Mouse (Mus musculus): ENCODE measurements around the gene Rnase4. TPM values are rescaled to one million over a fixed set of nuclear protein-coding genes. Genes with fewer than 3 reads are reported as not detected.

The Rnase4 gene
- polyA plus RNA-seq, 1 experiment from 2014 or later = 68.6 TPM

DNA sequence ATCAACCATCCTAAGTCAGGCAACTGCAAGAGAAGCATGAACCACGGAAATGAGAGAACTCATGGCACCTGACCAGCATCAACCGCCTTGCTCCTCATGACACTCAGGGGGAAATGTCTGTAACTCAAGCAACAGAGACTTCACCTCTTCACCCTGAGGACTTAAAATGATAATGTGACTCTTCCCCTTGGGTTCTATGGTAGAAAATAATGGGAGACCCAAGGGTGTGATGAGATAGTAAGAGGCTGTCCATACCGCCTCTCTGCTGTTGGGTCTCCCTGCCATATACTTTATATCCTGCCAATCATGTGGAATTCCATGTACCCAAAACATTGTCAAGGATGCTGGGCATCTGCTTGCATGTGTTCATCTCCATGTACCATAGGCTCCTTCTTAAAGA lies 16.5 kb upstream of the Rnase4 start, which contains the start of gene Olfr750:
Olfr750 (minus strand) TSS at position 101 of the 400 bp plus-strand sequence.
- ATAC-seq (ENCODE audit: insufficient number of reproducible peaks, low FRiP score, low TSS enrichment, low read depth) = no peak
- Histone ChIP-seq H3K9me3 (no peaks in the 10 kb centered on the region), H3K4me1 (no peaks in the 10 kb centered on the region)

DNA sequence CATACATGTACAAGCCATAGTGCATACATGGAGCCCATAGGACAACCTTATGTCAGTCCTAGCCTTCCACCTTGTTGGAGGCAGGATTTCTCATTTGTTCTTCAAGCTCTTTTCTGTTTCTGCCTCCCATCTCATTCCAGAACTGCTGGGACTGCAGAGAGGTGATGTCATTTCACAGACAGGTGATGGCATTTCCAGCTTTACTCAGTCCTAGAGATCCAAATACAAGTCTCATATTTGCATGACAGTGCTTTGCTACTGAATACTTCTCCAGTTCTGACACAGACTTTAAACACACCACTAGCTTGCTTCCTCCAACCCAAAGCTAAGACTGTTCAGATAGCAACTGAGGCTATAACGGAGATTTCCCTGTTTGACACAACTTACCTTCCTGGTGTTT lies 11.7 kb upstream of the Rnase4 start:
- Histone ChIP-seq H3K36me3 (no peaks in the 10 kb centered on the region), H3K27ac (no peak overlapping the region), H3K4me3 (no peak overlapping the region), H3K27me3 (peaks cover 26% of the 10 kb centered on the region), H3K4me1 (peaks cover 8% of the 10 kb centered on the region; the same call in 1 of the 2 replicates), H3K9me3 (no peaks in the 10 kb centered on the region), H3K4me2 (no peak overlapping the region), H3K9ac (no peak overlapping the region)
- WGBS = 80% methylated on average over 1 of the region's 1 CpGs
- no peak for ATAC-seq (ENCODE audit: insufficient number of reproducible peaks, low FRiP score, low TSS enrichment, low read depth)

More for the DNA sequence above, 16.5 kb upstream of the Rnase4 start, which contains the start of gene Olfr750:
- 82% methylated on average over 3 of the region's 3 CpGs for WGBS
- H3K36me3 ChIP-seq = no peaks in the 10 kb centered on the region
- H3K4me2 ChIP-seq = no peak within 1 kb of the TSS
- H3K27me3 ChIP-seq = no peaks in the 10 kb centered on the region
- H3K9ac ChIP-seq = no peak within 1 kb of the TSS
- H3K4me3 ChIP-seq = no peak within 1 kb of the TSS
- H3K27ac ChIP-seq = no peak within 1 kb of the TSS

GRCm38 (mm10) chr14:51081035-51081434 lies 9.8 kb upstream of the Rnase4 start:
- WGBS = 85% methylated on average over 2 of the region's 2 CpGs
- ATAC-seq (ENCODE audit: insufficient number of reproducible peaks, low FRiP score, low TSS enrichment, low read depth) = no peak

DNA sequence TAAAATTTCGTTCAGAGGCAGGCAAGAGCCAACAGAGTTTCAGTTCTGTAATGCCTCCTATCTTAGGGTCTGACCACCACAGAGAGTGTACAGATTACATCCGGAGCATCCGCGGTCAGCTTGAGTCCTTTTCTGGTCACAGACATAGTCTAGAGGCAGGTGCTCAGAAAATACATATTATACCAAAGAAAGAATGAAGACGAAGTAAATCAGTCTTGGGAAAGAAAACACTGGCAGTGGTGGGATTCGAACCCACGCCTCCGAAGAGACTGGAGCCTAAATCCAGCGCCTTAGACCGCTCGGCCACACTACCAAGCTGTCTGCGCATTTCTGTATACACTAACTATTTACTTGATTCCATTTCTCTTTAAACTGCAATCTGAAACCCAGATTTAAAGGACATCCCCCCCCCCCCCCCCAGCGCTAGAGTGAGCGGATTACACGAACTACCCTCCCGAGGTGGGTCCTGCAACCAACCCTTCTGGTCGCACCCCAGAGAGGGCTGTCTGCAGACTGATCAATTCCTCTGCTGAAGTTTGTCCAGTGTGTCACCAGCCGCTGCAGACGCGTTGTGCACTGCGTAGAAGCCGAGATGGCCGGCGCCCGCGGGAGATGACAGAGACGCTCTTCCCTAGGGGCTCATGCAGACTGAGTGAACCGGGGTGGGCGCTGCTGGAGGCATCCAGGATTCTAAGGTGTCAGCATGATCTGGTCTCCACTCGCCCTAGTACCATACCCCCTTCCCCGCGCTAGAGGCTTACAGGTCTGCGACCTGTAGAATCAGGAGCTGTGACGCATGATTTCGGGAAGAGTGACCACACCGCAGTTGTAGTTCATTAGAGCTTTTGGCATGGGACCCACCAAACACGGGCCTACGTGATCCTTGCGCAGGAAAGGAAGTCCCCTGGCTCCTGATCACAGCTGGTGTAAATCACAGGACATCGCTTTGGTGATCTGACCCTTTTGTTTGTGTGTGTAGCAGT lies 8.0 kb upstream of the Rnase4 start:
- Histone ChIP-seq H3K27ac (no peak overlapping the region), H3K4me2 (peak overlapping the region; percentile 81), H3K4me1 (peaks cover 8% of the 10 kb centered on the region; the same call in 1 of the 2 replicates), H3K27me3 (peaks cover 30% of the 10 kb centered on the region), H3K9ac (peak overlapping the region; percentile 39; the same call in 1 of the 2 replicates), H3K9me3 (no peaks in the 10 kb centered on the region), H3K36me3 (no peaks in the 10 kb centered on the region), H3K4me3 (peak overlapping the region; percentile 48)
- 2% methylated on average over 40 of the region's 40 CpGs for WGBS
- ATAC-seq (ENCODE audit: insufficient number of reproducible peaks, low FRiP score, low TSS enrichment, low read depth) = peak; percentile 53

More at GRCm38 (mm10) chr14:51081035-51081434, 9.8 kb upstream of the Rnase4 start:
- H3K4me3 ChIP-seq = no peak overlapping the region
- peaks cover 8% of the 10 kb centered on the region; the same call in 1 of the 2 replicates for H3K4me1 ChIP-seq
- H3K9ac ChIP-seq = no peak overlapping the region
- H3K27ac ChIP-seq = no peak overlapping the region
- peaks cover 30% of the 10 kb centered on the region for H3K27me3 ChIP-seq
- H3K36me3 ChIP-seq = no peaks in the 10 kb centered on the region
- no peak overlapping the region for H3K4me2 ChIP-seq
- H3K9me3 ChIP-seq = no peaks in the 10 kb centered on the region

GRCm38 (mm10) chr14:51083805-51084204 lies 7.1 kb upstream of the Rnase4 start:
- no peak for ATAC-seq (ENCODE audit: insufficient number of reproducible peaks, low FRiP score, low TSS enrichment, low read depth)
- Histone ChIP-seq H3K36me3 (no peaks in the 10 kb centered on the region), H3K4me3 (peak overlapping the region; percentile 48), H3K27ac (no peak overlapping the region), H3K4me1 (peaks cover 11% of the 10 kb centered on the region; the same call in 1 of the 2 replicates), H3K9me3 (no peaks in the 10 kb centered on the region), H3K9ac (no peak overlapping the region), H3K27me3 (peaks cover 30% of the 10 kb centered on the region), H3K4me2 (peak overlapping the region; percentile 81)
- WGBS = 9% methylated on average over 7 of the region's 7 CpGs

GRCm38 (mm10) chr14:51085086-51085485 lies 5.8 kb upstream of the Rnase4 start:
- peaks cover 11% of the 10 kb centered on the region; the same call in 1 of the 2 replicates for H3K4me1 ChIP-seq
- H3K9ac ChIP-seq = no peak overlapping the region
- no peak overlapping the region for H3K27ac ChIP-seq
- H3K4me2 ChIP-seq = no peak overlapping the region
- ATAC-seq (ENCODE audit: insufficient number of reproducible peaks, low FRiP score, low TSS enrichment, low read depth) = no peak
- H3K27me3 ChIP-seq = peaks cover 24% of the 10 kb centered on the region
- no peaks in the 10 kb centered on the region for H3K36me3 ChIP-seq
- 70% methylated on average over 2 of the region's 2 CpGs for WGBS
- no peaks in the 10 kb centered on the region for H3K9me3 ChIP-seq
- H3K4me3 ChIP-seq = no peak overlapping the region

DNA sequence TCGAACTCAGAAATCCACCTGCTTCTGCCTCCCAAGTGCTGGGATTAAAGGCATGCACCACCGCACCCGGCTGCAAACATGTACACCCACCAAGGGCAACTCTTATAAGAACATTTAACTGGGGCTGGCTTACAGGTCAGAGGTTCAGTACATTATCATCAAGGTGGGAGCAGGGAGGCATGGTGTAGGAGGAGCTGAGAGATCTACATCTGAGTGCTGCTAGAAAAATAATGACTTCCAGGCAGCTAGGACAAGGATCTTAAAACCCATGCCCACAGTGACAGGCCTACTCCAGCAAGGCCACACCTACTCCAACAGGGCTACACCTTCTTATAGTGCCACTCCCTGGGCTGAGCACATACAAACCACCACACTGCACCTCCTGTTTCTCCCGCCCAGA lies 5.0 kb upstream of the Rnase4 start:
- Histone ChIP-seq H3K4me1 (peaks cover 11% of the 10 kb centered on the region; the same call in 1 of the 2 replicates), H3K27me3 (peaks cover 22% of the 10 kb centered on the region), H3K27ac (no peak overlapping the region), H3K36me3 (no peaks in the 10 kb centered on the region), H3K9ac (no peak overlapping the region), H3K4me2 (no peak overlapping the region), H3K9me3 (no peaks in the 10 kb centered on the region), H3K4me3 (no peak overlapping the region)
- 67% methylated on average over 4 of the region's 4 CpGs for WGBS
- no peak for ATAC-seq (ENCODE audit: insufficient number of reproducible peaks, low FRiP score, low TSS enrichment, low read depth)

DNA sequence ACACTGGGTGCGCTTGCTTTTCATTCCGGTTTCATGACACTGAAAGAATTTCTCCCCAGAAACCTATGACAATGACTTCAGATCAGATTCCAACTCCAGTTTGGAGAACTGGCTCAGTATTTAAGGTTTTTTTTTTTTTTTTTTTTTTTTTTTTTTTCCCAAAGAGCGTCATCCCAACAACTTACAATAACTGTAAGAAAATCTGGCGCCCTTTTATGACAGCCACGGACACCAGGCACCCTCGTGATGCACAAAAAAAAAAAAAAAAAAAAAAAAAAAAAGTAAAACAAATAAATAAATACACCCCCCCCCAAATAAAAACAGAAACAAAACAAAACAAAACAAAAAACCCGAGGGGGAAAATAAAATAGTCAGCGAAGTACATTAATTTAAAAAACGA lies 3.1 kb upstream of the Rnase4 start:
- Histone ChIP-seq H3K27ac (no peak overlapping the region), H3K9me3 (no peaks in the 10 kb centered on the region), H3K27me3 (peaks cover 9% of the 10 kb centered on the region; the same call in 1 of the 2 replicates), H3K9ac (no peak overlapping the region), H3K4me2 (peak overlapping the region; percentile 64), H3K36me3 (no peaks in the 10 kb centered on the region), H3K4me1 (peaks cover 16% of the 10 kb centered on the region; the same call in 1 of the 2 replicates), H3K4me3 (peak overlapping the region; percentile 78)
- no peak for ATAC-seq (ENCODE audit: insufficient number of reproducible peaks, low FRiP score, low TSS enrichment, low read depth)
- 15% methylated on average over 9 of the region's 9 CpGs for WGBS

DNA sequence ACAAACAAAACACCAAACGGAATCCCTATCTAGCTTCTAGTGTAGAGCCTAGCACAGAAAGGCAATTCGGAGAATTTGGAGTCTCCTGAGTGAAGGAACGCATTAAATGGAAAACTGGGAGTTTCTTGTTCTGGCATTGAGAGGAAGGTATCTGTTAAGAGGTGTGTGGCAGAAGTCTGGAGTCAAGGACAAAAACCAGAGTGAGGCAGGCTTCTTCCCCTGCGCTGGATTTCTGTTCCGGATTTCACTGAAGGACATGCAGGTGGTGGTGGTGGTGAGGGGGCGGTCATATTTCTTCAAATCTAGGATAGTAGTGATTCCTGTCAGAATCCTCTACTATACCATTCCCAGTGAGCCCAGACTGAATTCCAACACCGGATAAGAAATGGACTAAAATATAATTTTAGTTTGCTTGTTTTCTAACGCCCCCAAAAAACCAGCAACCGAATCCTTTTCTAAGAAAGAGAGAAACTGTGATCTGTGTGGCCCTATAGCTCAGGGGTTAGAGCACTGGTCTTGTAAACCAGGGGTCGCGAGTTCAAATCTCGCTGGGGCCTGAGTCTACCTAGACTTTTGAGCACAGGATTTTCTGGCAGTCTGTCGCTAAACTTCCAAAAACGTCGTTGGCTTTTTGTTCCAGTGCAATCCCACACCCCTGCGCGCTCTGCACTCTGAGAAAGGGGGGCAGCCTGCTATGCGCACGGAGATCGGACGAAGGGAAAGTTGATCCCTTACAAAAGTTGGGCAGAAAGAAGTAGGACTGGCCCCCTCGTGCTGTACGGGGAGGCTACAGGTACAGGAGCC lies 2.5 kb upstream of the Rnase4 start:
- H3K36me3 ChIP-seq = no peaks in the 10 kb centered on the region
- no peaks in the 10 kb centered on the region for H3K9me3 ChIP-seq
- peaks cover 12% of the 10 kb centered on the region; the same call in 1 of the 2 replicates for H3K4me1 ChIP-seq
- peak overlapping the region; percentile 78 for H3K4me3 ChIP-seq
- H3K9ac ChIP-seq = peak overlapping the region; percentile 60
- H3K4me2 ChIP-seq = peak overlapping the region; percentile 64
- 0 out of 2 replicates have a peak, but pooled peaks have one; percentile 16 for ATAC-seq (ENCODE audit: insufficient number of reproducible peaks, low FRiP score, low TSS enrichment, low read depth)
- peaks cover 9% of the 10 kb centered on the region; the same call in 1 of the 2 replicates for H3K27me3 ChIP-seq
- WGBS = 1% methylated on average over 23 of the region's 23 CpGs
- H3K27ac ChIP-seq = peak overlapping the region; percentile 90

- ATAC-seq (ENCODE audit: insufficient number of reproducible peaks, low FRiP score, low TSS enrichment, low read depth) = peak; percentile 92
- Histone ChIP-seq H3K27me3 (peaks cover 4% of the 10 kb centered on the region; the same call in 1 of the 2 replicates), H3K4me2 (peak overlapping the region; percentile 64), H3K27ac (peak overlapping the region; percentile 90), H3K4me1 (0 out of 2 replicates have a peak, but pooled peaks cover 8% of the 10 kb centered on the region), H3K9me3 (no peaks in the 10 kb centered on the region), H3K36me3 (no peaks in the 10 kb centered on the region), H3K9ac (peak overlapping the region; percentile 60), H3K4me3 (peak overlapping the region; percentile 78)
- under 1% methylated on average over 34 of the region's 34 CpGs for WGBS
Observed at GRCm38 (mm10) chr14:51088970-51089673, 1.8 kb upstream of the Rnase4 start.

DNA sequence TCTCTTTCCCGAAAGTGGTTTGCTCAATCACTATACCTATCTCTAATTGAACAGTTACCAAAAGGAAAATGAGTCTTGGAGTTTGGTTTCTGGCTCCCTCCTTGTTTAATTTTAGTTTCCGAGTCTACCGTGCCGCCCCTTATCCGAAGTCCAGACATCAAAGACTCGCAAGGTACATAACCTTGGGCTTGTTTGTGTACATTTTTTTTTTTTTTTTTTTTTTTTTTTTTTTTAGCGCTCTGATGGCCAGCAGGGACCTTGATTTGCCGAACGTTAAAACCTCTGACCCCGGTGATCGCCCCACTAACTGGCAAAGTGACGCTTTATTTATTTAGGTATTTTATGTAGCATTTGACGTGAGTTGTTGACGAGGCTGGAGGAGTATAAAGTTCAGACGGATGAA lies 1.2 kb upstream of the Rnase4 start:
- Histone ChIP-seq H3K4me3 (peak overlapping the region; percentile 78), H3K4me2 (peak overlapping the region; percentile 64), H3K27ac (peak overlapping the region; percentile 90), H3K36me3 (no peaks in the 10 kb centered on the region), H3K9ac (peak overlapping the region; percentile 14), H3K9me3 (no peaks in the 10 kb centered on the region), H3K4me1 (0 out of 2 replicates have a peak, but pooled peaks cover 8% of the 10 kb centered on the region), H3K27me3 (peaks cover under 1% of the 10 kb centered on the region; the same call in 1 of the 2 replicates)
- under 1% methylated on average over 15 of the region's 15 CpGs for WGBS
- no peak for ATAC-seq (ENCODE audit: insufficient number of reproducible peaks, low FRiP score, low TSS enrichment, low read depth)
